Mouse (Mus musculus) liver, postnatal 0 days (tissue): ENCODE measurements at regions not wholly inside any gene's neighbourhood (a gene's known extent, or its start where the extent isn't known, plus 50 kb on each side); places are given as distances from the start of the nearest gene placed in this dataset.

Experiments
- CTCF ChIP-seq: sonication (generic); IDR thresholded peaks from 2 replicates; pipeline ENCODE4 v1.5.1; 2016; ENCODE audit warnings: antibody characterized with exemption, low read depth
- EP300 ChIP-seq: IDR thresholded peaks from 2 replicates; pipeline ENCODE4 v1.6.1; 2016; ENCODE audit warnings: antibody characterized with exemption, low read depth, mild to moderate bottlenecking

DNA sequence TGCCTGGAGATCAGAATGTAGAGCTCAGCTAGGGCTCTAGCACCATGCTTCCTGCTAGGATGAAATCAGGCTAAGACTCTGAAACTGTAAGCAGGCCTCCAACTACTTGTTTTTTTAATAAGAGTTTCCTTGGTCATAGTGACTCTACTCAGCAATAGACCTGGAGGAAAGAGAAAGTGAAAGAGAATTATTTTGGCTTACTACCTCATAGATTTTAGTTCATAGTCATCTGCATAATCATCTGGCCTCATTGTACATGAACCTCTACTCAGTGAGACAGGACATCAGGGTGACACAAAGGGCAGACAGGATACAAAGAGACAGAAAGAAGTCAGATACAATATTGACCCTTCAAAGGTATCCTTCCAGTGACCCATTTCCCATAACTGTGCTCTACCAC, 156.3 kb upstream of the Klf6 start:
- TF ChIP-seq EP300: no peak
- no peak for TF ChIP-seq CTCF
